Mouse (Mus musculus) heart, embryonic 12.5 days (tissue): Measurements from ENCODE around the gene Actl7b. TPM values are rescaled to one million over a fixed set of nuclear protein-coding genes. Genes with fewer than 3 reads are reported as not detected.

Experiments
- ATAC-seq: fragments of 200-750 bp; cut with Nextera tagmentation; 2 replicates; pipeline ENCODE4 v1.8.0; 2017; ENCODE audit warnings: moderate TSS enrichment, moderate library complexity; ENCODE audit not compliant: insufficient number of reproducible peaks, low FRiP score
- H3K27ac ChIP-seq: fragments of 300-500 bp; sonication (generic); 2 replicates; pipeline ENCODE4 v1.5.1; 2016; ENCODE audit warnings: mild to moderate bottlenecking, moderate library complexity; ENCODE audit not compliant: poor library complexity, severe bottlenecking
- H3K27me3 ChIP-seq: fragments of 300-500 bp; sonication (generic); replicated peaks from 2 replicates; pipeline ENCODE4 v1.6.1; 2016; ENCODE audit warnings: mild to moderate bottlenecking, moderate library complexity
- H3K36me3 ChIP-seq: fragments of 300-500 bp; sonication (generic); 2 replicates; pipeline ENCODE4 v1.6.1; 2016; ENCODE audit warnings: mild to moderate bottlenecking, moderate library complexity
- H3K4me1 ChIP-seq: fragments of 300-500 bp; sonication (generic); replicated peaks from 2 replicates; pipeline ENCODE4 v1.6.1; 2016; ENCODE audit warnings: mild to moderate bottlenecking
- H3K4me2 ChIP-seq: fragments of 300-500 bp; sonication (generic); 2 replicates; pipeline ENCODE4 v1.6.1; 2016; ENCODE audit warnings: mild to moderate bottlenecking, moderate library complexity
- H3K4me3 ChIP-seq: fragments of 300-500 bp; sonication (generic); 2 replicates; pipeline ENCODE4 v1.5.1; 2016; ENCODE audit warnings: mild to moderate bottlenecking
- H3K9ac ChIP-seq: fragments of 300-500 bp; sonication (generic); 2 replicates; pipeline ENCODE4 v1.6.1; 2016; ENCODE audit warnings: mild to moderate bottlenecking, moderate library complexity
- H3K9me3 ChIP-seq: fragments of 300-500 bp; sonication (generic); replicated peaks from 2 replicates; pipeline ENCODE4 v1.6.1; 2016; ENCODE audit warnings: mild to moderate bottlenecking, moderate library complexity
- WGBS: fragments of 180-500 bp; shearing (Covaris S2); methylation state at CpG from one replicate; pipeline ENCODE4 v1.1.7; 2016; 5-methylcytosine and 5-hydroxymethylcytosine counted together
- polyA plus RNA-seq: library from polyadenylated mRNA; unstranded; fragments of >200 nt; fragmentation: Nextera tagmentation; extraction: Ambion mirVana; gene quantifications from 2 replicates; pipeline ENCODE4 v1.2.1, GENCODE M21; 2016

Actl7b gene
- polyA plus RNA-seq, result not detected in 2 replicates

GRCm38 (mm10) chr4:56741041-56741493, at the start of gene Actl7b:
TSS of gene Actl7b (minus strand) at chr4:56741443.
- Histone ChIP-seq H3K36me3 (peaks cover 21% of the 10 kb centered on the region), H3K9me3 (no peaks in the 10 kb centered on the region), H3K9ac (no peak within 1 kb of the TSS), H3K27me3 (no peaks in the 10 kb centered on the region), H3K4me1 (0 out of 2 replicates have a peak, but pooled peaks cover 7% of the 10 kb centered on the region), H3K27ac (no peak within 1 kb of the TSS), H3K4me3 (no peak within 1 kb of the TSS), H3K4me2 (no peak within 1 kb of the TSS)
- 88% methylated on average over 13 of the region's 13 CpGs for WGBS
- ATAC-seq, result no peak

- Histone ChIP-seq H3K36me3 (peaks cover 88% of the 10 kb centered on the region), H3K9me3 (no peaks in the 10 kb centered on the region), H3K4me3 (no peak overlapping the region), H3K9ac (no peak overlapping the region), H3K4me2 (no peak overlapping the region), H3K27ac (no peak overlapping the region), H3K4me1 (peaks cover 9% of the 10 kb centered on the region; the same call in 1 of the 2 replicates), H3K27me3 (no peaks in the 10 kb centered on the region)
- WGBS, result 67% methylated on average over 1 of the region's 1 CpGs
- no peak for ATAC-seq
Observed at GRCm38 (mm10) chr4:56771065-56771464, 29.8 kb upstream of the Actl7b start.

GRCm38 (mm10) chr4:56768913-56769312, 27.7 kb upstream of the Actl7b start:
- ATAC-seq, result no peak
- Histone ChIP-seq H3K9me3 (no peaks in the 10 kb centered on the region), H3K4me3 (no peak overlapping the region), H3K36me3 (peaks cover 91% of the 10 kb centered on the region), H3K4me2 (no peak overlapping the region), H3K9ac (no peak overlapping the region), H3K27me3 (no peaks in the 10 kb centered on the region), H3K27ac (no peak overlapping the region), H3K4me1 (peaks cover 9% of the 10 kb centered on the region; the same call in 1 of the 2 replicates)
- WGBS, result 92% methylated on average over 7 of the region's 7 CpGs

- Histone ChIP-seq H3K9me3 (no peaks in the 10 kb centered on the region), H3K4me3 (no peak overlapping the region), H3K27ac (no peak overlapping the region; the same call in 1 of the 2 replicates), H3K27me3 (no peaks in the 10 kb centered on the region), H3K9ac (no peak overlapping the region), H3K36me3 (peaks cover 86% of the 10 kb centered on the region), H3K4me1 (peaks cover 9% of the 10 kb centered on the region; the same call in 1 of the 2 replicates), H3K4me2 (no peak overlapping the region)
- WGBS, result 39% methylated on average over 5 of the region's 5 CpGs
- no peak; the same call in 1 of the 2 replicates for ATAC-seq
Observed at GRCm38 (mm10) chr4:56767861-56768284, 26.6 kb upstream of the Actl7b start.

- Histone ChIP-seq H3K4me1 (no peaks in the 10 kb centered on the region), H3K36me3 (peaks cover 91% of the 10 kb centered on the region), H3K9ac (no peak overlapping the region), H3K27ac (no peak overlapping the region), H3K9me3 (no peaks in the 10 kb centered on the region), H3K4me2 (no peak overlapping the region), H3K27me3 (no peaks in the 10 kb centered on the region), H3K4me3 (no peak overlapping the region)
- 98% methylated on average over 1 of the region's 1 CpGs for WGBS
- ATAC-seq, result no peak
Observed at GRCm38 (mm10) chr4:56757693-56758092, 16.4 kb upstream of the Actl7b start.

- Histone ChIP-seq H3K9ac (no peak overlapping the region), H3K4me2 (no peak overlapping the region), H3K36me3 (peaks cover 86% of the 10 kb centered on the region), H3K4me3 (no peak overlapping the region), H3K9me3 (no peaks in the 10 kb centered on the region), H3K4me1 (no peaks in the 10 kb centered on the region), H3K27me3 (no peaks in the 10 kb centered on the region), H3K27ac (no peak overlapping the region)
- ATAC-seq, result no peak
- WGBS, result 86% methylated on average over 10 of the region's 10 CpGs
Observed at GRCm38 (mm10) chr4:56756966-56757600, 15.8 kb upstream of the Actl7b start.

- no peak for ATAC-seq
- Histone ChIP-seq H3K9ac (no peak overlapping the region), H3K9me3 (no peaks in the 10 kb centered on the region), H3K4me3 (no peak overlapping the region), H3K27me3 (no peaks in the 10 kb centered on the region), H3K36me3 (peaks cover 87% of the 10 kb centered on the region), H3K4me2 (no peak overlapping the region), H3K4me1 (no peaks in the 10 kb centered on the region), H3K27ac (no peak overlapping the region)
- WGBS, result 87% methylated on average over 5 of the region's 5 CpGs
Observed at GRCm38 (mm10) chr4:56756021-56756420, 14.8 kb upstream of the Actl7b start.

GRCm38 (mm10) chr4:56747456-56747855, 6.2 kb upstream of the Actl7b start:
- Histone ChIP-seq H3K27ac (no peak overlapping the region), H3K4me3 (no peak overlapping the region), H3K4me1 (no peaks in the 10 kb centered on the region), H3K27me3 (no peaks in the 10 kb centered on the region), H3K9ac (no peak overlapping the region), H3K9me3 (no peaks in the 10 kb centered on the region), H3K4me2 (no peak overlapping the region), H3K36me3 (peaks cover 75% of the 10 kb centered on the region)
- 94% methylated on average over 9 of the region's 9 CpGs for WGBS
- ATAC-seq, result no peak

GRCm38 (mm10) chr4:56746345-56746744, 5.1 kb upstream of the Actl7b start:
- Histone ChIP-seq H3K4me2 (no peak overlapping the region), H3K36me3 (peaks cover 67% of the 10 kb centered on the region), H3K9ac (no peak overlapping the region), H3K27ac (no peak overlapping the region), H3K9me3 (no peaks in the 10 kb centered on the region), H3K4me3 (no peak overlapping the region), H3K4me1 (0 out of 2 replicates have a peak, but pooled peaks cover 4% of the 10 kb centered on the region), H3K27me3 (no peaks in the 10 kb centered on the region)
- WGBS, result 85% methylated on average over 2 of the region's 2 CpGs
- ATAC-seq, result no peak

- Histone ChIP-seq H3K27ac (no peak within 1 kb of the TSS), H3K4me2 (no peak within 1 kb of the TSS), H3K9me3 (no peaks in the 10 kb centered on the region), H3K4me3 (no peak within 1 kb of the TSS), H3K9ac (no peak within 1 kb of the TSS), H3K27me3 (no peaks in the 10 kb centered on the region), H3K4me1 (0 out of 2 replicates have a peak, but pooled peaks cover 7% of the 10 kb centered on the region), H3K36me3 (peaks cover 42% of the 10 kb centered on the region)
- no peak for ATAC-seq
- WGBS, result 92% methylated on average over 21 of the region's 21 CpGs
Observed at GRCm38 (mm10) chr4:56743363-56744195, 2.3 kb upstream of the Actl7b start, which contains the start of gene Actl7a. TSS of gene Actl7a (plus strand) at chr4:56743413.

- Histone ChIP-seq H3K36me3 (peaks cover 33% of the 10 kb centered on the region), H3K27ac (no peak overlapping the region), H3K4me3 (no peak overlapping the region), H3K27me3 (no peaks in the 10 kb centered on the region), H3K4me2 (no peak overlapping the region), H3K4me1 (0 out of 2 replicates have a peak, but pooled peaks cover 7% of the 10 kb centered on the region), H3K9me3 (no peaks in the 10 kb centered on the region), H3K9ac (no peak overlapping the region)
- no peak for ATAC-seq
- WGBS, result 90% methylated on average over 4 of the region's 4 CpGs
Observed at GRCm38 (mm10) chr4:56742698-56743097, 1.5 kb upstream of the Actl7b start.
